Mouse (Mus musculus) intestine, embryonic 16.5 days (tissue): ENCODE measurements at regions not wholly inside any gene's neighbourhood (a gene's known extent, or its start where the extent isn't known, plus 50 kb on each side); places are given as distances from the start of the nearest gene placed in this dataset.
"Not testable (repeated sequence)": the region's sequence is repeated elsewhere in the genome, so short reads cannot be mapped to it uniquely, and the experiment has no call there.

Experiments
- ATAC-seq: fragments of 200-750 bp; cut with Nextera tagmentation; 2 replicates; pipeline ENCODE4 v1.8.0; 2017; ENCODE audit warnings: moderate TSS enrichment, moderate library complexity
- H3K27ac ChIP-seq: fragments of 300-500 bp; sonication (generic); 2 replicates; pipeline ENCODE4 v1.5.1; 2014; ENCODE audit warnings: mild to moderate bottlenecking, low read length
- H3K27me3 ChIP-seq: fragments of 300-500 bp; sonication (generic); replicated peaks from 2 replicates; pipeline ENCODE4 v1.6.1; 2014; ENCODE audit warnings: low read length, control low read depth, mixed read lengths; ENCODE audit not compliant: control insufficient read depth, insufficient read depth
- H3K36me3 ChIP-seq: fragments of 300-500 bp; sonication (generic); 2 replicates; pipeline ENCODE4 v1.6.1; 2014; ENCODE audit warnings: low read length, control low read depth; ENCODE audit not compliant: control insufficient read depth, insufficient read depth
- H3K4me1 ChIP-seq: fragments of 300-500 bp; sonication (generic); 2 replicates; pipeline ENCODE4 v1.6.1; 2014; ENCODE audit warnings: low read length, control low read depth, mixed read lengths; ENCODE audit not compliant: control insufficient read depth, insufficient read depth
- H3K4me2 ChIP-seq: fragments of 300-500 bp; sonication (generic); 2 replicates; pipeline ENCODE4 v1.6.1; 2014; ENCODE audit warnings: low read depth, low read length, control low read depth
- H3K4me3 ChIP-seq: fragments of 300-500 bp; sonication (generic); 2 replicates; pipeline ENCODE4 v1.5.1; 2014; ENCODE audit warnings: mild to moderate bottlenecking, low read length
- H3K9ac ChIP-seq: fragments of 300-500 bp; sonication (generic); 2 replicates; pipeline ENCODE4 v1.6.1; 2014; ENCODE audit warnings: low read depth, low read length
- H3K9me3 ChIP-seq: fragments of 300-500 bp; sonication (generic); 2 replicates; pipeline ENCODE4 v1.6.1; 2016; ENCODE audit warnings: low read length, control low read depth; ENCODE audit not compliant: control insufficient read depth
- WGBS: fragments of 180-500 bp; shearing (Covaris S2); extraction: QIAGEN DNeasy Blood & Tissue Kit; methylation state at CpG from one replicate; pipeline ENCODE4 v1.1.7; 2014; 5-methylcytosine and 5-hydroxymethylcytosine counted together

GRCm38 (mm10) chr6:16365450-16365849 is 532.8 kb downstream of the Tfec start:
- no peaks in the 10 kb centered on the region for H3K4me1 ChIP-seq
- WGBS: 92% methylated on average over 1 of the region's 1 CpGs
- H3K36me3 ChIP-seq: no peaks in the 10 kb centered on the region
- no peaks in the 10 kb centered on the region for H3K27me3 ChIP-seq
- no peak for ATAC-seq
- H3K9ac ChIP-seq: no peak overlapping the region
- H3K27ac ChIP-seq: no peak overlapping the region
- H3K4me2 ChIP-seq: no peak overlapping the region
- no peaks in the 10 kb centered on the region for H3K9me3 ChIP-seq
- no peak overlapping the region for H3K4me3 ChIP-seq

- no peak overlapping the region for H3K9ac ChIP-seq
- no peak for ATAC-seq
- H3K27ac ChIP-seq: no peak overlapping the region
- H3K4me1 ChIP-seq: no peaks in the 10 kb centered on the region
- no peaks in the 10 kb centered on the region for H3K9me3 ChIP-seq
- H3K27me3 ChIP-seq: no peaks in the 10 kb centered on the region
- H3K36me3 ChIP-seq: no peaks in the 10 kb centered on the region
- H3K4me3 ChIP-seq: no peak overlapping the region
- H3K4me2 ChIP-seq: no peak overlapping the region
- WGBS: 66% methylated on average over 4 of the region's 4 CpGs
Measured at GRCm38 (mm10) chr6:16362057-16362456, 536.2 kb downstream of the Tfec start.

GRCm38 (mm10) chr6:16359881-16360711 is 538.1 kb downstream of the Tfec start:
- ATAC-seq: peak; percentile 60
- H3K27me3 ChIP-seq, H3K4me1 ChIP-seq, H3K9ac ChIP-seq, H3K36me3 ChIP-seq, H3K9me3 ChIP-seq, H3K4me2 ChIP-seq, H3K4me3 ChIP-seq, H3K27ac ChIP-seq: not testable (repeated sequence)
- 30% methylated on average over 8 of the region's 25 CpGs for WGBS

- Histone ChIP-seq H3K4me2 (0 out of 2 replicates have a peak overlapping the region, but pooled peaks have one; percentile 30), H3K27me3 (no peaks in the 10 kb centered on the region), H3K4me3 (peak overlapping the region; percentile 18; the same call in 1 of the 2 replicates), H3K36me3 (no peaks in the 10 kb centered on the region), H3K27ac (no peak overlapping the region), H3K9ac (no peak overlapping the region), H3K9me3 (no peaks in the 10 kb centered on the region), H3K4me1 (no peaks in the 10 kb centered on the region)
- 68% methylated on average over 7 of the region's 7 CpGs for WGBS
- no peak for ATAC-seq
Measured at GRCm38 (mm10) chr6:16359464-16359863, 538.8 kb downstream of the Tfec start.

GRCm38 (mm10) chr6:16333638-16334037 is 564.6 kb downstream of the Tfec start:
- H3K4me2 ChIP-seq: no peak overlapping the region
- H3K9ac ChIP-seq: no peak overlapping the region
- H3K4me1 ChIP-seq: no peaks in the 10 kb centered on the region
- no peaks in the 10 kb centered on the region for H3K36me3 ChIP-seq
- no peaks in the 10 kb centered on the region for H3K27me3 ChIP-seq
- H3K9me3 ChIP-seq: no peaks in the 10 kb centered on the region
- H3K4me3 ChIP-seq: no peak overlapping the region
- no peak overlapping the region for H3K27ac ChIP-seq
- ATAC-seq: no peak
- 14% methylated on average over 8 of the region's 8 CpGs for WGBS

- Histone ChIP-seq H3K9me3 (no peaks in the 10 kb centered on the region), H3K27ac (no peak overlapping the region), H3K4me1 (peaks cover 7% of the 10 kb centered on the region), H3K36me3 (no peaks in the 10 kb centered on the region), H3K9ac (no peak overlapping the region), H3K4me3 (no peak overlapping the region), H3K4me2 (no peak overlapping the region), H3K27me3 (no peaks in the 10 kb centered on the region)
- WGBS: 87% methylated on average over 15 of the region's 15 CpGs
- no peak for ATAC-seq
Measured at GRCm38 (mm10) chr6:16314305-16315010, 583.8 kb downstream of the Tfec start.

- H3K9me3 ChIP-seq: no peaks in the 10 kb centered on the region
- H3K9ac ChIP-seq: no peak overlapping the region
- ATAC-seq: no peak
- WGBS: 42% methylated on average over 1 of the region's 1 CpGs
- H3K4me2 ChIP-seq: no peak overlapping the region
- H3K4me1 ChIP-seq: peaks cover 4% of the 10 kb centered on the region
- no peak overlapping the region for H3K27ac ChIP-seq
- H3K27me3 ChIP-seq: no peaks in the 10 kb centered on the region
- H3K36me3 ChIP-seq: no peaks in the 10 kb centered on the region
- H3K4me3 ChIP-seq: no peak overlapping the region
Measured at GRCm38 (mm10) chr6:16312915-16313314, 585.3 kb downstream of the Tfec start.

- WGBS: 66% methylated on average over 8 of the region's 8 CpGs
- Histone ChIP-seq H3K4me2 (no peak overlapping the region), H3K4me3 (no peak overlapping the region), H3K36me3 (no peaks in the 10 kb centered on the region), H3K9me3 (no peaks in the 10 kb centered on the region), H3K4me1 (no peaks in the 10 kb centered on the region), H3K27ac (no peak overlapping the region), H3K27me3 (no peaks in the 10 kb centered on the region), H3K9ac (no peak overlapping the region)
- no peak for ATAC-seq
Measured at GRCm38 (mm10) chr6:16283328-16284072, 563.0 kb downstream of the Mdfic start.

- no peaks in the 10 kb centered on the region for H3K4me1 ChIP-seq
- H3K4me2 ChIP-seq: no peak overlapping the region
- no peaks in the 10 kb centered on the region for H3K36me3 ChIP-seq
- H3K9ac ChIP-seq: no peak overlapping the region
- ATAC-seq: no peak
- no peak overlapping the region for H3K27ac ChIP-seq
- no peaks in the 10 kb centered on the region for H3K9me3 ChIP-seq
- 88% methylated on average over 6 of the region's 6 CpGs for WGBS
- H3K4me3 ChIP-seq: no peak overlapping the region
- no peaks in the 10 kb centered on the region for H3K27me3 ChIP-seq
Measured at GRCm38 (mm10) chr6:16281938-16282337, 561.5 kb downstream of the Mdfic start.
